Mouse (Mus musculus): ENCODE measurements around the gene Fam8a1. TPM values are rescaled to one million over a fixed set of nuclear protein-coding genes. Genes with fewer than 3 reads are reported as not detected.

Gene Fam8a1
- total and polyA plus RNA-seq, 3 experiments = 8.4 to 16.5 TPM; not detected in 1

- Histone ChIP-seq H3K4me3 (ENCODE audit: control insufficient read depth in 1 of 2, insufficient read depth in 1 of 2, low read depth in 2 of 2, low read length in 2 of 2) (no peak overlapping the region), H3K79me2 (ENCODE audit: control insufficient read depth, insufficient read depth, low read length, poor library complexity) (no peaks in the 10 kb centered on the region), H3K9ac (ENCODE audit: control insufficient read depth, low read depth, low read length, poor library complexity, severe bottlenecking) (no peak overlapping the region), H3K36me3 (ENCODE audit: control insufficient read depth in 1 of 2, insufficient read depth in 2 of 2, low read length in 2 of 2) (no peaks in the 10 kb centered on the region), H3K4me1 (ENCODE audit: control insufficient read depth in 1 of 2, insufficient read depth in 2 of 2, low read length in 2 of 2) (no peaks in the 10 kb centered on the region), H3K27me3 (ENCODE audit: control insufficient read depth in 1 of 2, insufficient read depth in 2 of 2, low read length in 2 of 2) (no peaks in the 10 kb centered on the region), H3K9me3 (replicated peaks; ENCODE audit: insufficient read depth, low read length) (no peaks in the 10 kb centered on the region), H3K27ac (ENCODE audit: control insufficient read depth, low read depth, low read length) (no peak overlapping the region)
- DNase-seq (ENCODE audit: low read depth, low spot score) = no peak
- TF ChIP-seq ZKSCAN1 (IDR thresholded peaks at IDR 0.05; ENCODE audit: low read depth, low read length) = no peak
- TF ChIP-seq NRF1 (IDR thresholded peaks at IDR 0.05; ENCODE audit: insufficient read depth, low read depth, low read length, poor library complexity, severe bottlenecking) = no peak
- TF ChIP-seq BHLHE40 (IDR thresholded peaks at IDR 0.05; ENCODE audit: borderline replicate concordance, low read depth, low read length) = no peak
- TF ChIP-seq MAZ (IDR thresholded peaks at IDR 0.05; ENCODE audit: low read depth, low read length) = no peak
- TF ChIP-seq MYC (IDR thresholded peaks at IDR 0.05; ENCODE audit: low read depth, low read length) = no peak
- TF ChIP-seq USF1 (IDR thresholded peaks at IDR 0.05; ENCODE audit: low read depth, low read length) = no peak
- TF ChIP-seq UBTF (IDR thresholded peaks at IDR 0.05; ENCODE audit: borderline replicate concordance, insufficient read depth, low read depth, low read length) = no peak
- TF ChIP-seq CHD1 (IDR thresholded peaks at IDR 0.05; ENCODE audit: low read depth, low read length) = no peak
- no peak for TF ChIP-seq ELF1 (IDR thresholded peaks at IDR 0.05; ENCODE audit: low read depth, low read length)
- no peak for TF ChIP-seq ZNF384 (IDR thresholded peaks at IDR 0.05; ENCODE audit: low read depth, low read length)
- no peak for TF ChIP-seq GABPA (IDR thresholded peaks at IDR 0.05; ENCODE audit: low read depth, low read length)
- TF ChIP-seq HCFC1 (IDR thresholded peaks at IDR 0.05; ENCODE audit: low read depth, low read length) = no peak
Measured at GRCm38 (mm10) chr13:46652671-46653070, 16.7 kb upstream of the Fam8a1 start.

GRCm38 (mm10) chr13:46653671-46654070, 15.7 kb upstream of the Fam8a1 start:
- H3K27ac ChIP-seq (ENCODE audit: control insufficient read depth, low read depth, low read length) = no peak overlapping the region
- H3K4me1 ChIP-seq (ENCODE audit: control insufficient read depth in 1 of 2, insufficient read depth in 2 of 2, low read length in 2 of 2) = no peaks in the 10 kb centered on the region
- DNase-seq (ENCODE audit: low read depth, low spot score) = no peak
- H3K27me3 ChIP-seq (ENCODE audit: control insufficient read depth in 1 of 2, insufficient read depth in 2 of 2, low read length in 2 of 2) = no peaks in the 10 kb centered on the region
- H3K36me3 ChIP-seq (ENCODE audit: control insufficient read depth in 1 of 2, insufficient read depth in 2 of 2, low read length in 2 of 2) = no peaks in the 10 kb centered on the region
- no peak overlapping the region for H3K9ac ChIP-seq (ENCODE audit: control insufficient read depth, low read depth, low read length, poor library complexity, severe bottlenecking)
- no peaks in the 10 kb centered on the region for H3K79me2 ChIP-seq (ENCODE audit: control insufficient read depth, insufficient read depth, low read length, poor library complexity)
- no peak for TF ChIP-seq CTCF (IDR thresholded peaks at IDR 0.05 in 2 of 3, conservative IDR thresholded peaks at IDR 0.05 in 1 of 3; ENCODE audit: control insufficient read depth in 1 of 3, insufficient read depth in 1 of 3, low read depth in 2 of 3, low read length in 3 of 3, poor library complexity in 1 of 3, severe bottlenecking in 1 of 3)
- no peak for TF ChIP-seq EP300 (IDR thresholded peaks at IDR 0.05; ENCODE audit: low read depth in 1 of 2, low read length in 2 of 2)
- no peak for TF ChIP-seq BHLHE40 (IDR thresholded peaks at IDR 0.05; ENCODE audit: borderline replicate concordance, low read depth, low read length)
- no peak for TF ChIP-seq ZMIZ1 (IDR thresholded peaks at IDR 0.05; ENCODE audit: low read depth, low read length)
- no peak for TF ChIP-seq UBTF (IDR thresholded peaks at IDR 0.05; ENCODE audit: borderline replicate concordance, insufficient read depth, low read depth, low read length)
- TF ChIP-seq RAD21 (IDR thresholded peaks at IDR 0.05; ENCODE audit: low read depth, low read length) = no peak
- TF ChIP-seq ELF1 (IDR thresholded peaks at IDR 0.05; ENCODE audit: low read depth, low read length) = no peak
- TF ChIP-seq ZKSCAN1 (IDR thresholded peaks at IDR 0.05; ENCODE audit: low read depth, low read length) = no peak
- no peak for TF ChIP-seq MYC (IDR thresholded peaks at IDR 0.05; ENCODE audit: low read depth, low read length)
- TF ChIP-seq POLR2AphosphoS5 (IDR thresholded peaks at IDR 0.05; ENCODE audit: borderline replicate concordance, low read depth, low read length) = no peak
- TF ChIP-seq TCF12 (IDR thresholded peaks at IDR 0.05; ENCODE audit: low read depth, low read length) = no peak
- TF ChIP-seq MAZ (IDR thresholded peaks at IDR 0.05; ENCODE audit: low read depth, low read length) = no peak
- TF ChIP-seq SMC3 (IDR thresholded peaks at IDR 0.05; ENCODE audit: low read depth, low read length) = no peak
- no peak for TF ChIP-seq GABPA (IDR thresholded peaks at IDR 0.05; ENCODE audit: low read depth, low read length)
- no peak for TF ChIP-seq NELFE (IDR thresholded peaks at IDR 0.05; ENCODE audit: low read depth, low read length)
- no peaks in the 10 kb centered on the region for H3K9me3 ChIP-seq (replicated peaks; ENCODE audit: insufficient read depth, low read length)
- no peak overlapping the region for H3K4me3 ChIP-seq (ENCODE audit: control insufficient read depth in 1 of 2, insufficient read depth in 1 of 2, low read depth in 2 of 2, low read length in 2 of 2)

Measured in MEL (cell line).